Comparison of ENCODE assay signal across 8 mouse cellular contexts in genomic region chr9:61373634-61373941, GRCm38 (mm10). TPM values are rescaled to one million over a fixed set of nuclear protein-coding genes. Genes with fewer than 3 reads are reported as not detected.
DNase-seq lines count a peak whose midpoint lies in the region; ATAC-seq and TF ChIP-seq lines count a peak whose summit lies in the region.

No protein-coding gene starts in this region.

- H3K4me3 ChIP-seq in layer of hippocampus, adult 2 months = peak overlapping the region; percentile 53
- peak overlapping the region; percentile 88 for H3K4me3 ChIP-seq in E14TG2a.4 (replicated peaks; ENCODE audit: low read length)
- H3K4me3 ChIP-seq in embryonic facial prominence, embryonic 12.5 days = peak overlapping the region; percentile 96
- H3K4me3 ChIP-seq in hindbrain, embryonic 11.5 days (ENCODE audit: low read depth, low read length) = peak overlapping the region; percentile 98
- H3K4me3 ChIP-seq in midbrain, embryonic 10.5 days = peak overlapping the region; percentile 98

- WGBS in embryonic facial prominence, embryonic 12.5 days = 0% methylated on average over 23 of the region's 23 CpGs
- under 1% methylated on average over 23 of the region's 23 CpGs for WGBS in hindbrain, embryonic 11.5 days
- under 1% methylated on average over 23 of the region's 23 CpGs for WGBS in midbrain, embryonic 10.5 days

- ATAC-seq in embryonic facial prominence, embryonic 12.5 days (ENCODE audit: insufficient number of reproducible peaks, insufficient read depth, low FRiP score, low TSS enrichment) = no peak
- ATAC-seq in hindbrain, embryonic 11.5 days (ENCODE audit: low FRiP score) = no peak
- ATAC-seq in monocyte, adult 5-6 weeks (replicated peaks; ENCODE audit: insufficient number of reproducible peaks, low FRiP score, low TSS enrichment, poor library complexity, severe bottlenecking) = no peak

- H3K9ac ChIP-seq in embryonic facial prominence, embryonic 12.5 days = peak overlapping the region; percentile 99
- H3K9ac ChIP-seq in hindbrain, embryonic 11.5 days (ENCODE audit: low read depth, low read length) = peak overlapping the region; percentile 100

- H3K27ac ChIP-seq in layer of hippocampus, adult 2 months = peak overlapping the region; percentile 96
- H3K27ac ChIP-seq in embryonic facial prominence, embryonic 12.5 days = peak overlapping the region; percentile 94
- H3K27ac ChIP-seq in hindbrain, embryonic 11.5 days (ENCODE audit: low read depth, low read length) = peak overlapping the region; percentile 93
- H3K27ac ChIP-seq in midbrain, embryonic 10.5 days (replicated peaks) = peak overlapping the region; percentile 99

- peaks cover 23% of the 10 kb centered on the region for H3K27me3 ChIP-seq in E14TG2a.4 (ENCODE audit: insufficient read depth, low read length)
- no peaks in the 10 kb centered on the region for H3K27me3 ChIP-seq in embryonic facial prominence, embryonic 12.5 days
- H3K27me3 ChIP-seq in hindbrain, embryonic 11.5 days (ENCODE audit: control insufficient read depth, insufficient read depth, low read length) = no peaks in the 10 kb centered on the region
- no peaks in the 10 kb centered on the region for H3K27me3 ChIP-seq in midbrain, embryonic 10.5 days (ENCODE audit: low read depth, poor library complexity, severe bottlenecking)

- peak overlapping the region; percentile 92 for H3K4me2 ChIP-seq in embryonic facial prominence, embryonic 12.5 days (replicated peaks)
- H3K4me2 ChIP-seq in hindbrain, embryonic 11.5 days (replicated peaks; ENCODE audit: low read depth, low read length) = peak overlapping the region; percentile 49

- TF ChIP-seq CTCF in layer of hippocampus, adult 2 months (conservative IDR thresholded peaks at IDR 0.05) = no peak
- TF ChIP-seq CTCF in E14TG2a.4 (conservative IDR thresholded peaks at IDR 0.05; ENCODE audit: low read length) = no peak

- H3K36me3 ChIP-seq in E14TG2a.4 (ENCODE audit: insufficient read depth, low read length) = peaks cover 42% of the 10 kb centered on the region
- H3K36me3 ChIP-seq in embryonic facial prominence, embryonic 12.5 days = peaks cover 24% of the 10 kb centered on the region; the same call in 1 of the 2 replicates
- H3K36me3 ChIP-seq in hindbrain, embryonic 11.5 days (ENCODE audit: control insufficient read depth, insufficient read depth, low read length) = no peaks in the 10 kb centered on the region
- H3K36me3 ChIP-seq in midbrain, embryonic 10.5 days = peaks cover 37% of the 10 kb centered on the region

- peaks cover 71% of the 10 kb centered on the region for H3K4me1 ChIP-seq in E14TG2a.4 (replicated peaks; ENCODE audit: low read depth, low read length)
- H3K4me1 ChIP-seq in embryonic facial prominence, embryonic 12.5 days = peaks cover 51% of the 10 kb centered on the region
- peaks cover 33% of the 10 kb centered on the region for H3K4me1 ChIP-seq in hindbrain, embryonic 11.5 days (replicated peaks; ENCODE audit: control insufficient read depth, insufficient read depth, low read length)
- H3K4me1 ChIP-seq in midbrain, embryonic 10.5 days = peaks cover 76% of the 10 kb centered on the region

- H3K9me3 ChIP-seq in E14TG2a.4 (ENCODE audit: low read length) = no peaks in the 10 kb centered on the region
- no peaks in the 10 kb centered on the region for H3K9me3 ChIP-seq in embryonic facial prominence, embryonic 12.5 days
- no peaks in the 10 kb centered on the region for H3K9me3 ChIP-seq in hindbrain, embryonic 11.5 days (ENCODE audit: control insufficient read depth, low read length)
- H3K9me3 ChIP-seq in midbrain, embryonic 10.5 days (replicated peaks) = no peaks in the 10 kb centered on the region

- peak in 1 of 2 experiments; percentile 21 for DNase-seq in layer of hippocampus, adult 2 months (ENCODE audit: low spot score in 2 of 2)
- DNase-seq in layer of hippocampus, postnatal 36 days = no peak
- no peak for DNase-seq in hindbrain, embryonic 11.5 days (ENCODE audit: low spot score)
- no peak for DNase-seq in midbrain, embryonic 10.5 days (ENCODE audit: low spot score)
- DNase-seq in layer of hippocampus, adult 18-20 months (ENCODE audit: low spot score in 2 of 2) = no peak

RNA-seq across cellular contexts. Expression of gene Tle3, which starts 1.4 kb away (rescaled TPM):
- total RNA-seq in layer of hippocampus, adult 2 months (2021) = 10 to 100 TPM; 53.1 to 57.2 TPM
- 10 to 100 TPM; 51.5 to 53.2 TPM for total RNA-seq in layer of hippocampus, postnatal 36 days (2021)
- polyA plus RNA-seq in embryonic facial prominence, embryonic 12.5 days (2016; fragmentation: Nextera tagmentation; extraction: Ambion mirVana) = 51.8 and 58.3 TPM in 2 replicates
- polyA plus RNA-seq in hindbrain, embryonic 11.5 days (2014; fragmentation: Nextera tagmentation; extraction: Ambion mirVana) = 33.7 and 36.7 TPM in 2 replicates
- polyA plus RNA-seq in midbrain, embryonic 10.5 days (2016; fragmentation: Nextera tagmentation; extraction: Ambion mirVana) = 48.7 and 55.8 TPM in 2 replicates
- 96.0 to 177 TPM (median 119 TPM) in 3 replicates for total RNA-seq in monocyte, adult 5-6 weeks (2017)
- 10 to 100 TPM; 58.1 to 59.7 TPM for total RNA-seq in layer of hippocampus, adult 18-20 months (2021)
